Mouse (Mus musculus): Measurements from ENCODE around the gene Bloc1s6.

Bloc1s6 gene

GRCm38 (mm10) chr2:122737894-122738830, at the start of gene Bloc1s6:
Gene Bloc1s6, plus strand, starts transcription at chr2:122738503.
- DNase-seq, result peak; percentile 92

GRCm38 (mm10) chr2:122697526-122697925, 40.8 kb upstream of the Bloc1s6 start:
- no peak for DNase-seq

- no peak for DNase-seq
Measured at GRCm38 (mm10) chr2:122701012-122701411, 37.3 kb upstream of the Bloc1s6 start.

GRCm38 (mm10) chr2:122701871-122702180, 36.5 kb upstream of the Bloc1s6 start:
- no peak for DNase-seq

- peak; percentile 78 for DNase-seq
Measured at GRCm38 (mm10) chr2:122702181-122703036, 35.9 kb upstream of the Bloc1s6 start, which contains the start of gene Slc30a4. Gene Slc30a4, minus strand, starts transcription at chr2:122702663.

- no peak for DNase-seq
Measured at GRCm38 (mm10) chr2:122704572-122704971, 33.7 kb upstream of the Bloc1s6 start.

GRCm38 (mm10) chr2:122708080-122708479, 30.2 kb upstream of the Bloc1s6 start:
- DNase-seq, result no peak

- no peak for DNase-seq
Measured at GRCm38 (mm10) chr2:122709156-122709555, 29.1 kb upstream of the Bloc1s6 start.

GRCm38 (mm10) chr2:122711911-122712310, 26.4 kb upstream of the Bloc1s6 start:
- no peak for DNase-seq

- no peak for DNase-seq
Measured at GRCm38 (mm10) chr2:122712848-122713247, 25.5 kb upstream of the Bloc1s6 start.

GRCm38 (mm10) chr2:122715148-122715692, 23.1 kb upstream of the Bloc1s6 start:
- no peak for DNase-seq

GRCm38 (mm10) chr2:122716301-122716842, 21.9 kb upstream of the Bloc1s6 start:
- DNase-seq, result no peak

- no peak for DNase-seq
Measured at GRCm38 (mm10) chr2:122719232-122719631, 19.1 kb upstream of the Bloc1s6 start.

GRCm38 (mm10) chr2:122720564-122720963, 17.7 kb upstream of the Bloc1s6 start:
- DNase-seq, result no peak

- DNase-seq, result peak; percentile 49
Measured at GRCm38 (mm10) chr2:122725604-122726003, 12.7 kb upstream of the Bloc1s6 start.

GRCm38 (mm10) chr2:122731456-122731855, 6.8 kb upstream of the Bloc1s6 start:
- DNase-seq, result no peak

GRCm38 (mm10) chr2:122739023-122739422, 720 bp downstream of the Bloc1s6 start:
- no peak for DNase-seq

GRCm38 (mm10) chr2:122746461-122746860, 8.2 kb downstream of the Bloc1s6 start:
- no peak for DNase-seq

- DNase-seq, result peak; percentile 61
Measured at GRCm38 (mm10) chr2:122753739-122754343, 15.5 kb downstream of the Bloc1s6 start.

- no peak for DNase-seq
Measured at GRCm38 (mm10) chr2:122759791-122760190, 21.5 kb downstream of the Bloc1s6 start.

GRCm38 (mm10) chr2:122762991-122763390, 24.7 kb downstream of the Bloc1s6 start:
- DNase-seq, result no peak

- no peak for DNase-seq
Measured at GRCm38 (mm10) chr2:122764526-122764925, 26.2 kb downstream of the Bloc1s6 start.
